ENCODE assay signal across 19 mouse cellular contexts in genomic region chr8:79059361-79059760, GRCm38 (mm10). TPM values are rescaled to one million over a fixed set of nuclear protein-coding genes. Genes with fewer than 3 reads are reported as not detected.
DNase-seq lines count a peak whose midpoint lies in the region; ATAC-seq and TF ChIP-seq lines count a peak whose summit lies in the region.
"Had no signal": no experiment of that assay in that cellular context is flagged by ENCODE, and none has a peak within 500 bp of the region (broad histone marks: within the 10 kb centered on the region; RNA-seq: fewer than 3 reads in every experiment).

No protein-coding gene starts in this region.

- TF ChIP-seq POLR2A in limb, embryonic 14.5 days (IDR thresholded peaks at IDR 0.05; ENCODE audit: borderline replicate concordance, extremely low read depth, insufficient read depth, insufficient read length), result no peak

- H3K4me1 ChIP-seq in heart, embryonic 16.5 days (ENCODE audit: control insufficient read depth, insufficient read depth, low read length), result peaks cover 20% of the 10 kb centered on the region
- peaks cover 16% of the 10 kb centered on the region for H3K4me1 ChIP-seq in limb, embryonic 14.5 days (ENCODE audit: control insufficient read depth, insufficient read depth, low read length)
- H3K4me1 ChIP-seq: midbrain, embryonic 10.5 days had no signal

- peak overlapping the region; percentile 3; the same call in 1 of the 2 replicates for H3K4me2 ChIP-seq in heart, embryonic 16.5 days (ENCODE audit: low read depth, low read length)
- no peak overlapping the region for H3K4me2 ChIP-seq in limb, embryonic 14.5 days (replicated peaks; ENCODE audit: low read depth, low read length, severe bottlenecking)
- H3K4me2 ChIP-seq: intestine, embryonic 15.5 days; limb, embryonic 15.5 days; lung, embryonic 14.5 days had no signal

- H3K4me3 ChIP-seq in heart, embryonic 16.5 days (ENCODE audit: low read length), result no peak overlapping the region
- H3K4me3 ChIP-seq in limb, embryonic 14.5 days (replicated peaks; ENCODE audit: low read length), result no peak overlapping the region
- H3K4me3 ChIP-seq: hindbrain, embryonic 10.5 days; intestine, embryonic 15.5 days; limb, embryonic 15.5 days; midbrain, embryonic 10.5 days; myocyte had no signal

- WGBS in heart, embryonic 16.5 days, result 55% methylated on average over 4 of the region's 4 CpGs
- WGBS in limb, embryonic 14.5 days, result 39% methylated on average over 4 of the region's 4 CpGs

- no peaks in the 10 kb centered on the region for H3K9me3 ChIP-seq in heart, embryonic 16.5 days (replicated peaks; ENCODE audit: control insufficient read depth, low read length)
- no peaks in the 10 kb centered on the region for H3K9me3 ChIP-seq in limb, embryonic 14.5 days (ENCODE audit: control insufficient read depth, low read length)
- H3K9me3 ChIP-seq: hindbrain, embryonic 10.5 days; intestine, embryonic 15.5 days; limb, embryonic 15.5 days; midbrain, embryonic 10.5 days had no signal

- H3K27ac ChIP-seq in heart, embryonic 16.5 days (ENCODE audit: low read length), result peak overlapping the region; percentile 51
- no peak overlapping the region for H3K27ac ChIP-seq in limb, embryonic 14.5 days (replicated peaks; ENCODE audit: low read depth, low read length)
- H3K27ac ChIP-seq: hindbrain, embryonic 10.5 days; intestine, embryonic 15.5 days; limb, embryonic 15.5 days; midbrain, embryonic 10.5 days had no signal

- no peak for DNase-seq in heart, adult 18-20 months
- DNase-seq in 416B (ENCODE audit: low read depth) (peak; percentile 30), adipocyte (ENCODE audit: low spot score) (peak; percentile 9)
- no peak for DNase-seq in limb, embryonic 14.5 days (ENCODE audit: low spot score)
- no peak for DNase-seq in right cerebral cortex, postnatal 4 days
- no peak for DNase-seq in urinary bladder, postnatal 36 days (ENCODE audit: low spot score in 2 of 2)
- DNase-seq: cerebellum, adult 11-12 months; gastrocnemius, postnatal 25 days; kidney, postnatal 25 days; layer of hippocampus, postnatal 36 days; lung, embryonic 14.5 days had no signal

- no peaks in the 10 kb centered on the region for H3K27me3 ChIP-seq in heart, embryonic 16.5 days (ENCODE audit: control insufficient read depth, insufficient read depth, low read length)
- no peaks in the 10 kb centered on the region for H3K27me3 ChIP-seq in limb, embryonic 14.5 days (ENCODE audit: control insufficient read depth, insufficient read depth, low read length)
- H3K27me3 ChIP-seq: intestine, embryonic 15.5 days; limb, embryonic 15.5 days had no signal

- peaks cover 24% of the 10 kb centered on the region for H3K36me3 ChIP-seq in heart, embryonic 16.5 days (ENCODE audit: control insufficient read depth, insufficient read depth)
- peaks cover 40% of the 10 kb centered on the region for H3K36me3 ChIP-seq in limb, embryonic 14.5 days (ENCODE audit: control insufficient read depth, insufficient read depth, low read length)

- no peak for ATAC-seq in heart, embryonic 16.5 days (replicated peaks; ENCODE audit: extremely low read depth, insufficient read depth, low FRiP score)
- ATAC-seq in limb, embryonic 14.5 days (ENCODE audit: low FRiP score, low read depth), result no peak
- ATAC-seq: activated CD4-positive, CD25-positive, alpha-beta regulatory T cell, adult 4 months; CD4-positive, CD25-positive, alpha-beta regulatory T cell, adult 4 months; intestine, embryonic 15.5 days had no signal

- H3K9ac ChIP-seq in heart, embryonic 16.5 days (ENCODE audit: low read length), result 0 out of 2 replicates have a peak overlapping the region, but pooled peaks have one; percentile 18
- H3K9ac ChIP-seq in limb, embryonic 14.5 days (ENCODE audit: low read depth, low read length, severe bottlenecking), result 0 out of 2 replicates have a peak overlapping the region, but pooled peaks have one; percentile 7
- H3K9ac ChIP-seq: intestine, embryonic 15.5 days; limb, embryonic 15.5 days; lung, embryonic 14.5 days had no signal

RNA-seq across cellular contexts. Expression of gene Zfp827, which starts 31.1 kb away (rescaled TPM):
- 5.2 and 6.9 TPM in 2 replicates for polyA plus RNA-seq in heart, embryonic 16.5 days (2015; fragmentation: Nextera tagmentation; extraction: Ambion mirVana)
- 10 to 100 TPM in 1 of 2 experiments, 1 to 10 TPM in 1; 9.4 to 10.6 TPM for total RNA-seq in heart, adult 18-20 months (2021)
- 35.2 and 47.8 TPM in 2 replicates for polyA plus RNA-seq in limb, embryonic 14.5 days (2012; rRNA removed)
- 15.1 and 19.3 TPM in 2 replicates for polyA plus RNA-seq in limb, embryonic 14.5 days (2014; fragmentation: Nextera tagmentation; extraction: Ambion mirVana)

Comparison
In these comparisons a context has a peak if more than half of its experiments do, and no peak if none do; other contexts are left out.
1. DNase-seq: peak in 416B (single experiment) and adipocyte (single experiment); none in heart, adult 18-20 months (0 of 2), limb, embryonic 14.5 days (single experiment), right cerebral cortex, postnatal 4 days (single experiment) and urinary bladder, postnatal 36 days (0 of 2).